Mouse (Mus musculus) megakaryocyte, adult 5-6 weeks (primary cell): ENCODE results near the gene Slc17a4. TPM values are rescaled to one million over a fixed set of nuclear protein-coding genes. Genes with fewer than 3 reads are reported as not detected.

Source experiments
- ATAC-seq: 2 replicates; pipeline ENCODE4 v1.8.0; 2016; ENCODE audit warnings: mild to moderate bottlenecking, inconsistent platforms; ENCODE audit not compliant: poor library complexity, severe bottlenecking
- total RNA-seq, 2 experiments: library from RNA; stranded (forward) in 1 of 2; stranded (reverse) in 1 of 2; fragments of 153-499, 151-499 nt in 1 of 2; fragments of 221-1000, 200-1000 nt in 1 of 2; gene quantifications; 2 replicates each; pipeline versions ENCODE4 v1.2.3 to v1.2.4; 2015 to 2017

The Slc17a4 gene
- total RNA-seq (2015): not detected in 2 replicates
- not detected in 2 replicates for total RNA-seq (2017)

GRCm38 (mm10) chr13:23914376-23915167 is at the start of gene Slc17a4:
TSS of gene Slc17a4 (minus strand) at chr13:23915009.
- ATAC-seq: no peak

DNA sequence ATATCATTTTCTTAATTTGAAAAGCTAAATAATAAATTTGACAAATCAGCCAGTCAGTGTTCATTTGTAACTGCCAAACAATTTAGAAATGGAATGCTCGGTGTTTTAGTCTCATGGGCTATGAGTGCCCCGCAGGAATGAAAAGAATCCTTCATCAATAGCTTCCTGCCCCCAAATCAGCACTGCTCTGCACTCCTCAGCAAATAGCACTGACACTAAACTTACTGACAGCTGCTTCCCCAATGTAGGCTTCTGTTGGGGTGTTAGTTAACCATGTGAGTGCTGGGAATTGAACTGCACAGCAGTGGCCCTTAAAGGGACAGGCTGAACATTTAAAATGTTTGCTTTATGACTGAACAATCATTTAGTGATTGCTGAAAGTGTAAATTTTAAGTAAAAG is 45.0 kb upstream of the Slc17a4 start:
- ATAC-seq: no peak

- ATAC-seq: no peak
Measured at GRCm38 (mm10) chr13:23950928-23951327, 36.1 kb upstream of the Slc17a4 start.

DNA sequence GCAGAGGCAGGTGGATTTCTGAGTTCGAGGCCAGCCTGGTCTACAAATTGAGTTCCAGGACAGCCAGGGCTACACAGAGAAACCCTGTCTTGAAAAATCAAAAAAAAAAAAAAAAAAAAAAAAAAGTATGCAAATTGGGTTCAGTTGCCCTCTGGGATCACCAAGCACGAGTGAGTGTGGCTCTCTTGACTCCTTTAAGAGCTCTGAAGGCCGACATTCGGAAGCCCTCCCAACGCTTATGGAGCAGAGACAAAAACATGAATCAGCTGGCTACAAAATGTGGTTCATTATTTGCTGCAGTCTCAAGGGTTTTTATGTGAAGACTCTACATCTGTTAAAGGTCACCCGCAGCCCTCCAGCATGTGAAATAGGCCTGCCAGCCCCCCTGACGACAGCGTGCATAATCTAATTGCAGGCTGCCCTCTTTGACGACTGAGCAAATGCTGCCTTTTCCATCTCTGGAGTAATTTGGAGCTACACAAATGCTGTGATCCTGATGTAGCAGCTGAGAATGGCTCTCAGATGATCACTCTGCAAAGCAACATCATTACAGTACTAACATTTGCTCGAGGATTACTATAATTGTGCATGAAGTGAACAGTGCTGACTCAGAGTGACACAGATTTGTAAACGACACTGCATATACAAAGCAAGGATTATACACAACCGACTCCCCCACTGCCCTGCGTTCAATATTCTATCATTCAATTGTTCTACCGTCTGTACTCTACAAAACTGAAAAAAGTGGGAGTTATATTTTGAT is 34.9 kb upstream of the Slc17a4 start:
- no peak for ATAC-seq

GRCm38 (mm10) chr13:23946254-23946653 is 31.4 kb upstream of the Slc17a4 start:
- no peak for ATAC-seq

GRCm38 (mm10) chr13:23942861-23943260 is 28.1 kb upstream of the Slc17a4 start:
- ATAC-seq: no peak

- no peak for ATAC-seq
Measured at GRCm38 (mm10) chr13:23940291-23940690, 25.5 kb upstream of the Slc17a4 start.

DNA sequence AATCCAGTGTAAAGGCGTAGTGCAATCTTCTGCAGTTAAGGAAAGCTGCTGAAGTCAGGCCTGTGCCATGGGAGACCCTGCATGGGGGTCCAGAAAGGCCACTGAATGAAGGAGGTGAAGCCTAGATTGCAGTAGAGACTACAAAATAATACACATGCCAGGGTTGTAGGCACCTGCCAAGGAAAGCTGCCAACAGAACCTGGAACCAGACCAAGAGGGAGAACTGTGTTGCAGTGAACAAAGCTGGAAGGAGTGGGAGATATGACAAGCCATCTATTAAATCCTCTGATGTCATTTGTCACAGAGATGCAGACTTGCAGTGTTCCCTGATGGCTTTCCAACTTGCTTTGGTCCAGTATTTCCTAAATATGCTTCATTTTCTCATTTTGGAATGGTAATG is 23.9 kb upstream of the Slc17a4 start:
- no peak for ATAC-seq

DNA sequence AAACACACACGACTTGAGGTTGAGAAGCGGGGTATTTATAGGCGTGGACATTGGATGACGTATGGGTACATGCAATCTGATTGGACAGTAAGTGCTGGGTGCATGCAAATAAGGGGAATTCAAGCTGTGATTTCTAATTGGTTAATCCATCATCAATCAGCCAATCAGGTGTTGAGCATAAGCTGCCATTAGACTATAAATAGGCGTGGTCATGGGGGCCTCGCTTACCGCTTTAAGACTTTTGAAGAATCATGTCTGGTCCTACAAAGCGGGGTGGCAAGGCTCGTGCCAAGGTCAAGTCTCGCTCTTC is 19.4 kb upstream of the Slc17a4 start, which contains the start of gene Hist1h2aa:
Gene Hist1h2aa (plus strand): TSS at position 252 of the 310 bp plus-strand sequence.
- no peak for ATAC-seq

GRCm38 (mm10) chr13:23933421-23934210 is 18.8 kb upstream of the Slc17a4 start, which contains the start of gene Hist1h2ba:
TSS of gene Hist1h2ba (minus strand) at chr13:23934156.
- no peak for ATAC-seq

GRCm38 (mm10) chr13:23930904-23931303 is 16.1 kb upstream of the Slc17a4 start:
- ATAC-seq: no peak

DNA sequence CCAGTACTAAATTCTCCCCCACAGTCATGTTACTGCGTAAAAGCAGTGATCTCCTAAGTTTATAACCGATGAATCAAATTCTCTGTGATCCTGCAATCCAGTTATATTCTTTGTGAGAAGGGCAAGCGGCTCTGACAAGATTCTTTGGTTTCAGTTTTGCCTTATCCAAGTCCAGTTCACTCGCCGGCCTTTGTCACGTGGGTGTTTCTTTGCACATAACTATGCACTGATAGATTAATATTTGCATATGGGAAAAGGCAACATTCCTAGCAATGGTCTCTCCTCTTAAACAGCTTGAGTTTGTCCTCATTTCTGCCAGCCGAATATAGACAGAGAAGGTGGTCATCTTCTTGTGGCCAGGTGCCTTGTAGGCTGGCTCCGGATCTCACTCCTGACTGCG is 15.7 kb upstream of the Slc17a4 start:
- ATAC-seq: no peak

- no peak for ATAC-seq
Measured at GRCm38 (mm10) chr13:23928637-23929036, 13.8 kb upstream of the Slc17a4 start.

DNA sequence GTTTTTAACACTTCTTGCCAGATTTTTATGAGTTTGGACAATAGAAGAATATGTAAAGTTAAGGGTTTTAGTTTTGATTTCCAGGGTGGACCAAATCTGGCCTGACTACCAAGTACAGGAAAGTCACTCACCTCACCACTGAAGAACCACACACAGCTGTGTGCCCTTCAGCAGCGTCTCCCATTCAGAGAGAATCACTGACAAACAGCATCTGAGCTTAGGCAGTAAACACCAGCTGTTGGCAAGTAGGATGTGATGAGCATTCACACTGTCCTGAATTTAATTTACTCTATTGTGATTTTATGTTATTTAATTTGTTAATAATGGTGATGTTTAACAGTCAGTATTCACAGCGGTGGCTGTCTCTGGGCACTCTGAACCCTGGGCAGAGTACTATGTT is 11.0 kb upstream of the Slc17a4 start:
- ATAC-seq: no peak

DNA sequence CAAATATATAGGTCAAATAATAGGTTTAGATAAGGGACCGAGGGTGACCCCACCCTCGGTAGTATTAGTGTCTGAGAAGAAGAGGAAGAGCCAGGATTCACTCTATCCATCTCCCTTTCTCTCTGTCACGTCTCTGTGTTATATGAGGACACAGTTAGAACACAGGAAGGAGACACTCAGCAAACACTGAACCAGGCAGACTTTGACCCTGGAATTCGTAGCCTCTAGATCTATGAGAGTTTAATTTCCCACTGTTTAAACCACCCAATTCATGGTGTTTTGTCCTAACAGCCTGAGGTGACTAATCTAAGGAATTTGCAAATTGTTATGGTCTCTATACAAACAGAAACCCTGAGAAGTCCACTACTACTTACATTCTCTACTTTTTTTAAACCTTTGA is 2.9 kb upstream of the Slc17a4 start:
- no peak for ATAC-seq

GRCm38 (mm10) chr13:23916132-23916531 is 1.3 kb upstream of the Slc17a4 start:
- ATAC-seq: no peak

DNA sequence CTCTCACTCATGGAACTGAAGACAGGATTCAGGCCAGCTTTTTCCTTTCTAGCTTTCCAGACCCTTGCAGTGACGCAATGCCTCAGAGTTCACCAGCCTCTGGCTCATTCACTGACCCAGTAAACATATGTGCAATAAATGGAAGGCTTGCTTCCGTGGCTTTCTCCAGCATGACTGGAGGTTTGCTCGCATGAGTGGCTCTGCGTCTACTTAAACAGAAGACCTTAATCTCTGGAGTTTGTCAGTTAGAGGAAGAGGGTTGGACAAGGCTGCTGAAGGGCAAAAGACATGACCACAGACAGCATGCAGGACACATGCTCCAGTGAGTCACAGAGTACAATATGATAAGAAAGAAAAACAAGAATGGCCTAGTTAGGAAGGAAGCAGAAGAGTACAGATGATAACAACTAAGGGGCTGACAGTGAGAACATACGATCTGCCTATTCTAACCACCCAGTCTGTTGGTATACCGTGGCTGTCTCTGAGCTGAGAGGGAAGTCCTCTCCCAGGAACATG is 960 bp downstream of the Slc17a4 start:
- ATAC-seq: peak; percentile 33

DNA sequence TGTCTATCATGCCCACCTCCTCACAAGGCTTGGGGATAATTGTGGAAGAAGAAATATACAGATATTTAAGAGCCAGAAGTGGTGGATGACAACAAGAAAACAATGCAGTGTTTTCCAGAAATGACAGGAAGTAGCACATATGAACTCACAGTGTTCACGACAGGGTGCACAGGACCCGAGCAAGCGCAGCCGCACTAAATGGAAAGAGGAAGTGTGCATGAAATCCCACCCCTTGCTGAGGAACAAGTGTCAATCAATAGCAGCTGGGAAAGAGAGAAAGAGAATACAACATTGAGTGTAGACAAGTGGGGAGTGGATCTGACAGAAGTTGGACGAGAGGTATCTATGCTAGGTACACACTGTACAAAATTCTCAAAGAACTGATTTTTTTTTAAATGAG is 3.5 kb downstream of the Slc17a4 start:
- ATAC-seq: peak; percentile 74

DNA sequence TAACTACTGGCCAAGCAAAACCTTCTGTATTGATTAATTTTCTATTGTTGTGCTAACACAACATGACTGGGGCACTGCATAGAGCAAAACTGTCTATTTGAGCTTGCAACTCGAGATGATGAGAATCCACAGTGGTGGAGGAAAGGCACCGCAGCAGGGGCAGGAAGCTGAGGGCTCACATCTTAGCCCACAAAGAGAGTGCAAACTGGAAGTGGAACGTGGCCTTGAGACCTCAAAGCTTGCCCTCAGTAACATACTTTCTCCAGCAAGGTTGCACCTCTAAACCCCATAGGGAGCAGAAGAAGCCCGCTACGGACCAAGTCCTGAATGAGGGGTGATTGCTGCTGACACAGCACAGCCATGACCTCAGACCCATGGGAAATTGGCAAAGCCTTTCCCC is 4.7 kb downstream of the Slc17a4 start:
- no peak for ATAC-seq

- ATAC-seq: no peak
Measured at GRCm38 (mm10) chr13:23906906-23907305, 7.9 kb downstream of the Slc17a4 start.

GRCm38 (mm10) chr13:23898242-23898641 is 16.6 kb downstream of the Slc17a4 start:
- ATAC-seq: no peak
